Mouse (Mus musculus): Measurements from ENCODE around the gene Camk1d. TPM values are rescaled to one million over a fixed set of nuclear protein-coding genes. Genes with fewer than 3 reads are reported as not detected.
"Not testable (repeated sequence)": the region's sequence is repeated elsewhere in the genome, so short reads cannot be mapped to it uniquely, and the experiment has no call there.

Gene Camk1d
- polyA plus RNA-seq, 1 experiment from 2014 or later: 6.7 TPM

- Histone ChIP-seq H3K27me3 (ENCODE audit: control insufficient read depth, insufficient read depth, low read length) (no peaks in the 10 kb centered on the region), H3K27ac (no peak overlapping the region), H3K9ac (no peak overlapping the region), H3K9me3 (ENCODE audit: control insufficient read depth, low read length) (no peaks in the 10 kb centered on the region), H3K4me3 (replicated peaks; ENCODE audit: low read length) (no peak overlapping the region), H3K4me1 (replicated peaks; ENCODE audit: control insufficient read depth, insufficient read depth, low read length) (no peaks in the 10 kb centered on the region), H3K4me2 (replicated peaks) (no peak overlapping the region), H3K36me3 (replicated peaks; ENCODE audit: control insufficient read depth, insufficient read depth) (no peaks in the 10 kb centered on the region)
- ATAC-seq (ENCODE audit: low FRiP score) (no peak), DNase-seq (ENCODE audit: low spot score) (no peak)
- 84% methylated on average over 2 of the region's 2 CpGs for WGBS
Observed at GRCm38 (mm10) chr2:5549334-5549733, 165.0 kb downstream of the Camk1d start.

GRCm38 (mm10) chr2:5548872-5549271, 165.4 kb downstream of the Camk1d start:
- WGBS: 87% methylated on average over 4 of the region's 4 CpGs
- Histone ChIP-seq H3K27me3 (ENCODE audit: control insufficient read depth, insufficient read depth, low read length) (no peaks in the 10 kb centered on the region), H3K4me3 (replicated peaks; ENCODE audit: low read length) (no peak overlapping the region), H3K4me1 (replicated peaks; ENCODE audit: control insufficient read depth, insufficient read depth, low read length) (no peaks in the 10 kb centered on the region), H3K9ac (no peak overlapping the region), H3K36me3 (replicated peaks; ENCODE audit: control insufficient read depth, insufficient read depth) (no peaks in the 10 kb centered on the region), H3K9me3 (ENCODE audit: control insufficient read depth, low read length) (no peaks in the 10 kb centered on the region), H3K4me2 (replicated peaks) (no peak overlapping the region), H3K27ac (no peak overlapping the region)
- DNase-seq (ENCODE audit: low spot score) (no peak), ATAC-seq (ENCODE audit: low FRiP score) (no peak)

- no peaks in the 10 kb centered on the region for H3K36me3 ChIP-seq (replicated peaks; ENCODE audit: control insufficient read depth, insufficient read depth)
- WGBS: 76% methylated on average over 3 of the region's 3 CpGs
- H3K27me3 ChIP-seq (ENCODE audit: control insufficient read depth, insufficient read depth, low read length): no peaks in the 10 kb centered on the region
- H3K4me1 ChIP-seq (replicated peaks; ENCODE audit: control insufficient read depth, insufficient read depth, low read length): no peaks in the 10 kb centered on the region
- H3K9me3 ChIP-seq (ENCODE audit: control insufficient read depth, low read length): no peaks in the 10 kb centered on the region
- no peak overlapping the region for H3K9ac ChIP-seq
- ATAC-seq (ENCODE audit: low FRiP score): no peak
- no peak overlapping the region for H3K27ac ChIP-seq
- no peak overlapping the region for H3K4me3 ChIP-seq (replicated peaks; ENCODE audit: low read length)
- no peak overlapping the region for H3K4me2 ChIP-seq (replicated peaks)
- DNase-seq (ENCODE audit: low spot score): no peak
Observed at GRCm38 (mm10) chr2:5540870-5541269, 173.4 kb downstream of the Camk1d start.

GRCm38 (mm10) chr2:5539894-5540293, 174.4 kb downstream of the Camk1d start:
- not testable (repeated sequence) for H3K4me2 ChIP-seq (replicated peaks); DNase-seq (ENCODE audit: low spot score); H3K36me3 ChIP-seq (replicated peaks; ENCODE audit: control insufficient read depth, insufficient read depth); H3K27me3 ChIP-seq (ENCODE audit: control insufficient read depth, insufficient read depth, low read length); ATAC-seq (ENCODE audit: low FRiP score); H3K9ac ChIP-seq; H3K4me3 ChIP-seq (replicated peaks; ENCODE audit: low read length); H3K9me3 ChIP-seq (ENCODE audit: control insufficient read depth, low read length); H3K27ac ChIP-seq; H3K4me1 ChIP-seq (replicated peaks; ENCODE audit: control insufficient read depth, insufficient read depth, low read length)
- WGBS: 63% methylated on average over 3 of the region's 3 CpGs

- Histone ChIP-seq H3K4me1 (replicated peaks; ENCODE audit: control insufficient read depth, insufficient read depth, low read length) (no peaks in the 10 kb centered on the region), H3K4me2 (replicated peaks) (no peak overlapping the region), H3K27me3 (ENCODE audit: control insufficient read depth, insufficient read depth, low read length) (no peaks in the 10 kb centered on the region), H3K4me3 (replicated peaks; ENCODE audit: low read length) (no peak overlapping the region), H3K36me3 (replicated peaks; ENCODE audit: control insufficient read depth, insufficient read depth) (no peaks in the 10 kb centered on the region), H3K9ac (no peak overlapping the region), H3K27ac (no peak overlapping the region), H3K9me3 (ENCODE audit: control insufficient read depth, low read length) (no peaks in the 10 kb centered on the region)
- DNase-seq (ENCODE audit: low spot score) (no peak), ATAC-seq (ENCODE audit: low FRiP score) (no peak)
- WGBS: 55% methylated on average over 2 of the region's 2 CpGs
Observed at GRCm38 (mm10) chr2:5533868-5534267, 180.4 kb downstream of the Camk1d start.

- H3K36me3 ChIP-seq (replicated peaks; ENCODE audit: control insufficient read depth, insufficient read depth): no peaks in the 10 kb centered on the region
- no peak overlapping the region for H3K27ac ChIP-seq
- DNase-seq (ENCODE audit: low spot score) (no peak), ATAC-seq (ENCODE audit: low FRiP score) (no peak)
- H3K9me3 ChIP-seq (ENCODE audit: control insufficient read depth, low read length): no peaks in the 10 kb centered on the region
- no peaks in the 10 kb centered on the region for H3K27me3 ChIP-seq (ENCODE audit: control insufficient read depth, insufficient read depth, low read length)
- 78% methylated on average over 2 of the region's 2 CpGs for whole genome bisulfite sequencing
- no peak overlapping the region for H3K9ac ChIP-seq
- H3K4me3 ChIP-seq (replicated peaks; ENCODE audit: low read length): no peak overlapping the region
- H3K4me2 ChIP-seq (replicated peaks): no peak overlapping the region
- no peaks in the 10 kb centered on the region for H3K4me1 ChIP-seq (replicated peaks; ENCODE audit: control insufficient read depth, insufficient read depth, low read length)
Observed at GRCm38 (mm10) chr2:5529992-5530391, 184.3 kb downstream of the Camk1d start.

GRCm38 (mm10) chr2:5519221-5519669, 195.1 kb downstream of the Camk1d start:
- no peak for ATAC-seq (ENCODE audit: low FRiP score)
- Histone ChIP-seq H3K4me3 (replicated peaks; ENCODE audit: low read length) (no peak overlapping the region), H3K27me3 (ENCODE audit: control insufficient read depth, insufficient read depth, low read length) (no peaks in the 10 kb centered on the region), H3K4me2 (replicated peaks) (no peak overlapping the region), H3K36me3 (replicated peaks; ENCODE audit: control insufficient read depth, insufficient read depth) (no peaks in the 10 kb centered on the region), H3K9ac (no peak overlapping the region), H3K4me1 (replicated peaks; ENCODE audit: control insufficient read depth, insufficient read depth, low read length) (no peaks in the 10 kb centered on the region), H3K27ac (no peak overlapping the region), H3K9me3 (ENCODE audit: control insufficient read depth, low read length) (no peaks in the 10 kb centered on the region)
- WGBS: 55% methylated on average over 8 of the region's 8 CpGs
- no peak for DNase-seq (ENCODE audit: low spot score)

GRCm38 (mm10) chr2:5515106-5515505, 199.2 kb downstream of the Camk1d start:
- no peaks in the 10 kb centered on the region for H3K4me1 ChIP-seq (replicated peaks; ENCODE audit: control insufficient read depth, insufficient read depth, low read length)
- no peak overlapping the region for H3K27ac ChIP-seq
- DNase-seq (ENCODE audit: low spot score): no peak
- ATAC-seq (ENCODE audit: low FRiP score): no peak
- no peaks in the 10 kb centered on the region for H3K9me3 ChIP-seq (ENCODE audit: control insufficient read depth, low read length)
- no peak overlapping the region for H3K4me3 ChIP-seq (replicated peaks; ENCODE audit: low read length)
- WGBS: 89% methylated on average over 2 of the region's 2 CpGs
- H3K27me3 ChIP-seq (ENCODE audit: control insufficient read depth, insufficient read depth, low read length): no peaks in the 10 kb centered on the region
- no peak overlapping the region for H3K4me2 ChIP-seq (replicated peaks)
- no peak overlapping the region for H3K9ac ChIP-seq
- H3K36me3 ChIP-seq (replicated peaks; ENCODE audit: control insufficient read depth, insufficient read depth): no peaks in the 10 kb centered on the region

GRCm38 (mm10) chr2:5514095-5514494, 200.2 kb downstream of the Camk1d start:
- no peak for ATAC-seq (ENCODE audit: low FRiP score)
- Histone ChIP-seq H3K4me2 (replicated peaks) (no peak overlapping the region), H3K27me3 (ENCODE audit: control insufficient read depth, insufficient read depth, low read length) (no peaks in the 10 kb centered on the region), H3K27ac (no peak overlapping the region), H3K36me3 (replicated peaks; ENCODE audit: control insufficient read depth, insufficient read depth) (no peaks in the 10 kb centered on the region), H3K4me1 (replicated peaks; ENCODE audit: control insufficient read depth, insufficient read depth, low read length) (no peaks in the 10 kb centered on the region), H3K9me3 (ENCODE audit: control insufficient read depth, low read length) (no peaks in the 10 kb centered on the region), H3K4me3 (replicated peaks; ENCODE audit: low read length) (no peak overlapping the region), H3K9ac (no peak overlapping the region)
- DNase-seq (ENCODE audit: low spot score): no peak
- WGBS: 97% methylated on average over 5 of the region's 5 CpGs

- no peaks in the 10 kb centered on the region for H3K9me3 ChIP-seq (ENCODE audit: control insufficient read depth, low read length)
- WGBS: 95% methylated on average over 2 of the region's 2 CpGs
- H3K27ac ChIP-seq: no peak overlapping the region
- no peak overlapping the region for H3K4me2 ChIP-seq (replicated peaks)
- DNase-seq (ENCODE audit: low spot score) (no peak), ATAC-seq (ENCODE audit: low FRiP score) (no peak)
- no peak overlapping the region for H3K9ac ChIP-seq
- no peaks in the 10 kb centered on the region for H3K27me3 ChIP-seq (ENCODE audit: control insufficient read depth, insufficient read depth, low read length)
- H3K36me3 ChIP-seq (replicated peaks; ENCODE audit: control insufficient read depth, insufficient read depth): no peaks in the 10 kb centered on the region
- no peak overlapping the region for H3K4me3 ChIP-seq (replicated peaks; ENCODE audit: low read length)
- H3K4me1 ChIP-seq (replicated peaks; ENCODE audit: control insufficient read depth, insufficient read depth, low read length): no peaks in the 10 kb centered on the region
Observed at GRCm38 (mm10) chr2:5513621-5514020, 200.7 kb downstream of the Camk1d start.
